Mouse (Mus musculus) cortical plate, adult 2 months (tissue): ENCODE data around the gene Yrdc.

Experiments
- CTCF ChIP-seq: fragments of 200-500 bp; IDR thresholded peaks from 2 replicates; pipeline ENCODE4 v1.5.1; 2011; ENCODE audit warnings: mild to moderate bottlenecking, control low read depth, low read length; ENCODE audit not compliant: insufficient read depth; ENCODE audit errors: extremely low read depth
- POLR2A ChIP-seq: fragments of 200-500 bp; IDR thresholded peaks from 2 replicates; pipeline ENCODE4 v1.6.1; 2011; ENCODE audit warnings: mild to moderate bottlenecking, low read length, control low read depth; ENCODE audit not compliant: insufficient read depth; ENCODE audit errors: extremely low read depth

DNA sequence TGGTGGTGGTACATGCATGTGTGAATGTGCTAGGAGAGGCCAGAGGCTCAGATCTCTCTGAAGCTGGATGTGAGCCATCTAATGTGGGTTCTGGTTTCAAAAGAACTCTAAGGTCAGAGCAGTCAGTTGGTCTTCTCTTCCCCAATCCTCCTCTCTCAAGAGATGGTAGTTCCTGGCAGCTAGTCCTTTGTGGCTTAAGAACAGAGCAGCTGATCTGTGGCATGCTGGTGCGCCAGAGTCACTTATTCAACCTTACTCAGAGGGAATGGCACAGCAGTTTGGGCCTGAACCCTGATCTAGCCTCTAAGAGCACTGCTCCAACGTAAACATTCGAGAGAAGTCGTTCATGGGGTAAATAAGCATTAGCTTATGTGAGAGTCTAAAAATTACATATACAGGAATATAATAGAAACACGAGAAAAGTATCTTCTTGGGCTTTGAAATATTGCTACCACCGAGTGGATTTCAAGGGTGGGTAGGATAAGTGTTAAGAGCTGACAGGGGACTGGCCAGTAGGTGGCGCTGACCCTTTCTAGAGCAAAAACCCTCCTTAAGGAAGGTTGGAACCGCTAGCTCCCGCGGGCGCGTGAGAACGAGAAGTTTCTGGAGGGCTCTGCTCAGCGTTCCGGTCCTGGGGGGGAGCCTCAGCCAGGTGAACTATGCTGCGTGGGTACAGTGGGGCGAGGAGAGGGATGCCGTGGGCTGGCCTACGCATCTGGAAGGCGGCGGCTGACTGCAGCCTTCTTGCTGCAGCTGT lies 48.7 kb upstream of the Yrdc start, which contains the start of gene Mtf1:
- TF ChIP-seq CTCF, result peak; percentile 79
- TF ChIP-seq POLR2A, result no peak
